Mouse (Mus musculus) embryo, embryonic 10 days (tissue): ENCODE results near the gene Gm45717.
A peak's percentile ranks its signal among the peaks of the same experiment; 100 is the strongest.
"Not testable (repeated sequence)": the region's sequence is repeated elsewhere in the genome, so short reads cannot be mapped to it uniquely, and the experiment has no call there.

Experiments
- DNase-seq: peaks from one replicate; pipeline ENCODE4 v3.0.0-alpha.2; 2015; ENCODE audit warnings: low spot score

Gm45717 gene

DNA sequence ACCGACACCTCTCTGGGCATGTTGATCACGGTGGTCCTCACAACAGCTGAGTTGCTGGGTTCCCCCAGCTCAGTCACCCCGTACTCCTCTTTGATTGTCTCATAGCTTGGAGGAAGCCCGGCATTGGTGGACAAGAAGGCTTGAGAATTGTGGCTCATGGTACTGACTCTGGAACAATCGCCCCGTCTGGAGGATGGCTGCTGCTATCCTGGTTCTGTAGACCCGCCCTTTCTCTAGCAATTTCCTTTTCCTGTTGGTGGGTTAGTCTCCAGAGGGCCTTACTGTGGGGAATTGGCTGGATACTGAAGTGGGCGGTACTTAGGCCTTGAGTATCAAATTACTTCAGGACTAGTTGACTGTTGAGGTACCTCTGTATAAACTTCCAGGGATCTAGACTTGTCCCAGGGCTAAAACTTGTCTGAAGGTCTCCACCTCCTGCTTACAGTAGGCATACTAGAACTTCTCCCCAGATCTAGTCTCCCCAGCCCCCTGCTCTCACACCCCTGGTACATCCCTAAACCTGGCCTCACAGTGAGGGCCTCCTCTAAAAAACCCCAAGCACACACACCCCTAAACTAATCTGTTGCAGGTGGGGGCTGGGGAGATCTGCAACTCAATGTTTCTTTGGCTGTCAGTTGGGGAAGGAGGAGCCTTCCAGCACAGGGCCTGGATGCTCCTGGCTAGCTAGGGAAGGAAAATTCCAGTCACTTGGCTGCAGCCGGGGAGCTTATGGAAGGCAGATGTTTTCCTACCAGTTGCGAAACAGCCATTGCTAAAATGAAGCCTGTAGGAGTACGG lies at the start of gene Gm45717, which contains the start of gene Ifitm2:
Gene Gm45717, minus strand, starts transcription at position 180 of the 798 bp plus-strand sequence.
Gene Ifitm2, minus strand, starts transcription at position 230 of the 798 bp plus-strand sequence.
- DNase-seq: peak; percentile 90

DNA sequence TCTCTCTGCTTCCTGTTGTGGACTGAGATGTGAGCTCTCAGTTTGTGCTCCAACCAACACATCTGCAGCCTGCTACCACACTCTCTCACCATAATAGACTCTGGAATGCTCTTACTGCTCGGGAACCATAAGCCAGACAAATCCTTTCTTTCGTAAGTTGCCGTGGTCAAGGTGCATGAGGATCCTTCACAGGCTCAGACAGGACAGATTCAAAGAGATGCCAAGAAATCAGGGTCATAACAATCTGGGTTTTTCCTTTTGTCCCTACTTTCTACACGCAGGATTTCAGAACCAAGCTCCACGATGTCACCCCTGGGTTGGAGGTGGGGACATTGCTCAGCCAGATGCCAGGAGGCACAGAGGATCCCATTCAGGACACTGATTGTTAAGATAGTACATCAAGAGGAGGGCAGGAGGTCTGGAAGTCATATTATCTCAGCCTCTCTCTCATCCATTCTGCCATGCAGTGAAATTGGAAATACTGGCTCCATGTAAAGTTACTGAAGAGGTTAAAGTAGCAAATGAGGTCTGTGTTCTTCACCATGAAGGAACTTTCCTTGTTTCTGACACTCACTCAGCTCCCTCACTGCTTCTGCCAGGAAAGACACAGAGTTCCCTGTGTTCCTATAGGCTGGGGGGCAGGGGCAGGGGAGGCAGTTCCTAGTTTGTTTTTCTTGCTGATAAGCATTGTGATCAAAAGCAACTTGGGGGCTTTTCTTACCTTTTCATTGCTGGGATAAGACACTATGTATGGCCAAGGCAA lies 47.7 kb upstream of the Gm45717 start:
- no peak for DNase-seq

- DNase-seq: no peak
These were observed 45.4 kb upstream of the Gm45717 start for GRCm38 (mm10) chr7:141000881-141001708.

- no peak for DNase-seq
These were observed 43.3 kb upstream of the Gm45717 start for GRCm38 (mm10) chr7:140998853-140999700.

DNA sequence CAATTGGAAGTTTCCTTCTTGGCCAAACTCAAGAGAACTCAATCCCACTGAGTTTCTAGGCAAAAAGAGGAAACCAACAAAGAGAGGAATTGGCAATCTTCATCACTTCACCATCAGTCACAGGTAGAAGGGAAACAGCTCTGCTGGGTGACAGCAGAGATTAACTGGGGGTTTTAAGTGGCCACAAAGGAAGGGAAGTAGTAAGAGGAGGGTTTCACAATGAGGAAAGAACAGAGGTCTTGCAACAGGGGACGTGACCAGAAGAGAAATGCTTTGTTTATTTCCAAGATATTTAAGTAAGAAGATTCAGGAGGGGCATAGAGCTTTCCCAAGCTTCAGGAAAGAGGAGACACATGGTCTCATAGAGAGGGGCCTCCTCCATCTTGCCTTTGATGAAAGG lies 42.1 kb upstream of the Gm45717 start:
- DNase-seq: no peak

- no peak for DNase-seq
These were observed 35.5 kb upstream of the Gm45717 start for GRCm38 (mm10) chr7:140991117-140991689.

GRCm38 (mm10) chr7:140990622-140991021 lies 34.9 kb upstream of the Gm45717 start:
- DNase-seq: no peak

DNA sequence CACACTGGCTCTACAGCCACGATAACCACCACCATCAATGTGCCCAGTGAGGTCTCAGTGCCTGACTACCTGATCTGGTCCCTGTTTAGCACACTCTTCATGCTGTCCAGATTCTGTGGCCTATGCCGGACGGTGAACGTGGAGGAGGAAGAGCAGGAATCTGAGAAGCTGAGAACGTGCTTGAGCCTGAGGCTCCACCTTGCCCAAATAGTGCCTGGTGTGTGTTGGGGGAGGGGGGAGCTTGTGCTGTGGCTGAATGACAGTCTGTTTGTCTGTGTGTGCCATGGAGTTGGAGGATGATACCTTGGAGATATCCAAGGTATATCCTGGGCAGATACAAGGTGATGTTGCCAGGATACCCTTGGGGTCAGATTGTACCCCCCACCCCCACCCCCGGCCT lies 34.4 kb upstream of the Gm45717 start:
- DNase-seq: no peak

GRCm38 (mm10) chr7:140989022-140989421 lies 33.3 kb upstream of the Gm45717 start:
- DNase-seq: no peak

DNA sequence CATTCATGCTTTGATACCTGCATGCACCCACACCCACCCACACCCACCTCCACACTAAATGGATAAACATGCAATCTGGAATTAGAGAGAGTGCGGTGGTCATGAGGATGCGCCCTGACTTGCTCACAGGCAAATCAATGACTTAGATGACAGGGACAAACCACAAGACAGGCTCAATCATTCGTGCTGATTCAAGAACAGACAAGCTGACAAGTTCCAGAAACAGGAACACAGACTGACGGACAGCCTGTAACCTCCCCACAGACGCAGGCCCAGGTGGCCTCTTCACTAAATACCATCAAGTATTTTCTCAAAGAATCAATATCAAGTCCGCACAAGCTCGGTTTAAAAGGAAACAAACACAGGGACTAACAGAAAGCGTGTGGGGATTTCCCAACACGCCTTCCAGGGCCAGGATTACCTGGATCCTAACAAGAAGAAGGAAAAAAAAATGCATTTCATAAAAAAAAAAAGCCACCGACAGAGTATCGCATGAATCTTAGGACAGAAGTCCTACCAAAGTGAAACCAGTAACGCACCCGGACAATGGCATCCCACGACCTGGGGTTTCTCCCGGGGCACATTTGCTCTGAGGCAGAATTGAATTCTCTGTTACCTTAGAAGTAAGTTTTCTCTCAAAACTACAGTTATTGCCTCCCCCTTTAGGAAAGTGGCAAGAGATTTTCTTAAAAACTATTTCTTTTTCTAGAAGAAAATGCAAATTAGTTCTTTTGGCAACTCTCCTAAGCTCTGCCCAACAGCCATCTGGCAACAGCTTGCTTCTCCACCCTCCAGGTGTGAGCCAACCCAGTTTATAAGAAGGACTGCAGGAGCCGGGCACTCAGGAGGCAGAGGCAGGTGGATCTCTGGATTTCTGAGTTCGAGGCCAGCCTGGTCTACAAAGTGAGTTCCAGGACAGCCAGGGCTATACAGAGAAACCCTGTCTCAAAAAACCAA lies 31.7 kb upstream of the Gm45717 start:
- DNase-seq: no peak

DNA sequence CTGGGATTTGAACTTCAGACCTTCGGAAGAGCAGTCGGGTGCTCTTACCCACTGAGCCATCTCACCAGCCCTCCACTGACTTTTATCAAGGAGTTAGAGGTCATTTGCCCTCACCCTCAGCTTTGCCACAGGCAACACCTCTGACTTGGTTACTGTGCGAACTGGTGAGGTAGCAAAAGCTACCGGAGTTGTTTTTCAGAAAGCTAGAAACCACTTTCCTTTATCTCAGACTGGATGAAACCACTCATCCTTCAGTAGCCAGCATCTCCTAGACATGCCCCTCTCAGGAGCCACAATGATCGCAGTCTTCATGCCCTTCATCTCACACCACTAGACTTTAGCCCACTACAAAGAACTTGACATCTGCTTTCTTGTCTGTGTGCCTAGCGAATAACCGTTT lies 27.2 kb upstream of the Gm45717 start:
- DNase-seq: no peak

DNA sequence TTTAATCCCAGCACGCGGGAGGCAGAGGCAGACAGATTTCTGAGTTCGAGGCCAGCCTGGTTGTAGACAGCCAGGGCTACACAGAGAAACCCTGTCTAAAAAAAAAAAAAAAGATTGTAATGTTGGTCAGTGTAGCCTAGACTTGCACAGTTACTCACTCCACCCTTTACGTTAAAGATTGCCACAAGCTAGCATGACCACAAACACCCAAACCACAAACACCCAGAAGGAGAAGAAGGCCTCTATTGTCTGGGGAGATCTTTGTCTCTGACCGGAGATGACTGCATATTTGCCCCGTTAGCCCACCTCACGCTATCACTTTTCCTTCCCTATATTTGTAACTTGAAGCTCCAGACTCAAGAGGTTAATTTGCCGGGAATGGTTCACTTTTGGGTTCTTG lies 26.0 kb upstream of the Gm45717 start:
- no peak for DNase-seq

GRCm38 (mm10) chr7:140976720-140977119 lies 21.0 kb upstream of the Gm45717 start:
- DNase-seq: not testable (repeated sequence)

GRCm38 (mm10) chr7:140975465-140975864 lies 19.7 kb upstream of the Gm45717 start:
- DNase-seq: no peak

GRCm38 (mm10) chr7:140974940-140975339 lies 19.2 kb upstream of the Gm45717 start:
- DNase-seq: no peak

- no peak for DNase-seq
These were observed 17.8 kb upstream of the Gm45717 start for GRCm38 (mm10) chr7:140973396-140974165.

GRCm38 (mm10) chr7:140971479-140972171 lies 15.9 kb upstream of the Gm45717 start:
- DNase-seq: no peak

DNA sequence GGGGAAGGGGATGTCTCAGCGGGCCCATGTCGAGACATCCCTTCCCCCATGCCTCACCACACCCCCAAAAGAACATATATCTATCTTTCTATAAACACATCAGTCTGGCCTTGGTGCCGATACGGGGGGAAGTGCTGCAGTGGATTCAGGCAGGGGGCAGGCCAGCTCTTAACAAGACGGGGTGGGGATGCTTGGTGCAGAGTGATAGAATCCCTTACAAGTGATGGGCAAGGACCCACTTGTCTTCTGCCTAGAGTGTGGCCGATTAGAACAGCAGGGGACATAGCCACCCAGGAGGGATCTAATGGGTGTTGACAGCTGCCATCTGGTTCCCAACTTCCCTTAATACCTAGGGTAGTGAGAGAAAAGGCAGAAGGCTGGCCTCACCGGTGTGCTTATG lies 15.2 kb upstream of the Gm45717 start:
- DNase-seq: no peak
